Mouse (Mus musculus): Measurements from ENCODE around the gene Tdrd6.

Tdrd6 gene

DNA sequence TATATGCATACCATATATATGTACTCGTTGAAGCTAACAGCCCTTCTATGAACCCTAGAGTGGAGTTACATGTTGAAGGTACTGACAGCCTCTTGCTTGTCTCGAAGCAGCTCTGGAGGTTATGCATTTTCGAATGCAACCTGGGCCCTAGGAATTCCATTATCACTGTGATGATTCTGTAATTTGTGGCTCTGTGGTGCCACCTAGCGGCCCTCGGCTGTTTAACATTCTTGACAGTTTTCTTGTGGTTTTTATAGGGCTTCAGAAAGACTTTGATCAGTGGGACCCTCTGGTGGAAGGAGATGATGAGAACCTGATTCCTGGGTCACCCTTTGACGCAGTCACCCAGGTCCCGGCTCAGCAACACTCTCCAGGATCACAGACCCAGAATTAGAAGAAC, 18.5 kb downstream of the Tdrd6 start:
- peak; percentile 62 for DNase-seq

DNA sequence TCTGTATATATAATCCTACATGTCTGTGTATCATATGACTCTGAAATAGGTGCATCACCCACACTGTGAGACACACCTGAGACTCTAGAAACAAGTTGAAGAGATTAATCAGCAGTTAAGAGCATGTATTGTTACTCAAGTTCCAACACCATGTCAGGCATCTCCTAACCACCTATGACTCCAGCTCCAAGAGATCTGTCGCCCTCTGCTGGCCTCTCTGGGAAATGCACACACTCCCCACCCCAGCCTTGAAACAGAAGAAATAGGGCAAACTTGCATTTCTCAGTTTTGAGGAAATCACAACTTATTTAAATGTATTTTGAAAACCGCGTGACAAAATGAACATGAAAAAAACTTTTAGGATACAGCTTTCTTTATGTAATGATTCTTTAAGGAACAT, 23.4 kb downstream of the Tdrd6 start:
- peak; percentile 83 for DNase-seq

GRCm38 (mm10) chr17:43598706-43599105, 31.4 kb downstream of the Tdrd6 start:
- no peak for DNase-seq

GRCm38 (mm10) chr17:43597742-43598141, 32.4 kb downstream of the Tdrd6 start:
- no peak for DNase-seq

DNA sequence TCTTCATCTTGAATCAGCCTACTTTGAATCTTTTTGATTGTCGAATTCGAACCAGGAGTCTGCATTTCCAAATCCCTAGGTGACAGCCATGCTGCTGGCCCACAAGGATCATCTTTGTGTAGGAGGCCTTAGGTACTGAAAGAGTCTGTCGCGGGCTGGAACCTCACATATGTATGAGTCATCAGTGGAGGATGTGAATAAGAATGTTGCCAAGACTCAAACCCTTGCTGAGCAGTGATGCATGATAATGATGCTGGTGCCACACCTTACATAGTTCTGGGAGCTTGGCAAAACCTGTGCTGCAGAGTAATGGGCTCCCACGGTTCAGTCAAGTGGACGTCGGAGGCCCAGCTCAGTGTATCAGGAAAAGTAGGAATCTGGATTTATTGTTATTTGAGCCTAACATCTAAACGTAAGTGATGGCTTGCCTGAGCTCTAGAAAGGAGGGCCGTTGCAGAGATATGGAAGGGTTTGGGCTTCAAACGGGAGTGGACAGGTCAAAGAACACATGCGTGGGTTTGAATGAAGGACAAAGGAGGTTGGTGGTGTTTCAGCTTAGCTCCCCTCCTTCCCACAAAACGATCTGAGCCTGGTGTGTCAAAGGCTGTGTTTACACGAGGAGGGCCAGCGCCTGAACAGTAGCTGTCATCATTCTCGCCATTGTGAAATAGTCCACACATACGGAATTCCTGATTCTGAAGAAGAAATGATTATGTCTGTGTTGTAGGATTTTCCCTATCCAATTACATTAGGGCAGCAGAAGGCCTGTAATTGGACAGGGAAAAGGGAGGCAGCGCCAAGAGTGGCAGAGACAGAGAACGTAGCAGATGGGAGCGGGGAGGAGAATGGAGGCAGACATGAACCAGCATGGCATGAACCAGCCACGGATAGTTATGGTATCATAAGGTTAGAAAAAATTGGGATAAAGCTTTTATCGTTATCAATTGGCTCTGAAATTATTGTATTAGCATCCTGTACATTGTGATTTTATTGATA, 37.5 kb downstream of the Tdrd6 start:
- no peak for DNase-seq

- DNase-seq = no peak
Measured at GRCm38 (mm10) chr17:43590531-43590930, 39.6 kb downstream of the Tdrd6 start.

GRCm38 (mm10) chr17:43589750-43590149, 40.3 kb downstream of the Tdrd6 start:
- no peak for DNase-seq

DNA sequence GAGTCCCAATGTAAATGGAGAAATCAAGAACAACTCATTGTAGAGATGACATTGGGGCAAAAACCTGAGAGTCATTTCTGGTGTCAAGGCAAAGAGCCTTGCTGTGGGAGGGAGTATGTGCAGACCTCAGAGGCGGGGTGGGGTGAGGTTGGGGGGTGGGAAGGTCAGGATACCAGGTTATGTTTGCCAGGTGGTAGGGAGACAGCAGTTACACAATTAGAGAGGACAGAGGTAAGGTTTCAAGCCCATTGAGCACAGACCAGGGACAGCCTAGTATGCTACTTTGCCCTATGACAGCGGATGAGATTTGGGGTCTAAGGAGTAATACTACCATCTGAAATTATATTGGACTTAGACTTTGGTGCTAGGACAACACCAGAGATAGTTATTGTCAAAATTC, 42.8 kb downstream of the Tdrd6 start:
- DNase-seq = no peak

GRCm38 (mm10) chr17:43584771-43585170, 45.3 kb downstream of the Tdrd6 start:
- DNase-seq = no peak

- DNase-seq = no peak
Measured at GRCm38 (mm10) chr17:43581012-43581467, 49.1 kb downstream of the Tdrd6 start.

GRCm38 (mm10) chr17:43580456-43580855, 49.6 kb downstream of the Tdrd6 start:
- no peak for DNase-seq

DNA sequence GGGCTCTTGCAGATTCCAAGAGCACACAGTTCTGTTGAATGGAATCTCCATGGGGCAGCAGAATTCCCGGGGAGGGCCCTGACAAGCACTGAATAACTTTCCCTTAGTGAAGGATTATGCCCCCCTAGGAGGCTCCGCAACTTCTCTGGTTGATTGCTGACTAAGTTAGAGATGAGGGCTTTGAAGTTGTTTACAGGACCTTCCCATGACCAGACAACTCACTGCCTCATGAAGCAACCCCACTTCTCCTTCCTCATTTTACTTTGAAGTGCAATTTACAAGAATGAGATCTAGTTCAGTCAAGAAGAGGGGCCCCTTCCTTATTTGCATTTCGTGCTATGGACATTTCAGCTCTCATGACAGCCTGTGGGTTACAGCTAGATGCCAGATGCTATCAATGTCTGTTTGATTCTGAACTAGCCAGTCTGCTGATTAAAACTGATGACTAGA, 56.5 kb downstream of the Tdrd6 start:
- no peak for DNase-seq

GRCm38 (mm10) chr17:43569287-43569686, 60.8 kb downstream of the Tdrd6 start:
- DNase-seq = no peak

DNA sequence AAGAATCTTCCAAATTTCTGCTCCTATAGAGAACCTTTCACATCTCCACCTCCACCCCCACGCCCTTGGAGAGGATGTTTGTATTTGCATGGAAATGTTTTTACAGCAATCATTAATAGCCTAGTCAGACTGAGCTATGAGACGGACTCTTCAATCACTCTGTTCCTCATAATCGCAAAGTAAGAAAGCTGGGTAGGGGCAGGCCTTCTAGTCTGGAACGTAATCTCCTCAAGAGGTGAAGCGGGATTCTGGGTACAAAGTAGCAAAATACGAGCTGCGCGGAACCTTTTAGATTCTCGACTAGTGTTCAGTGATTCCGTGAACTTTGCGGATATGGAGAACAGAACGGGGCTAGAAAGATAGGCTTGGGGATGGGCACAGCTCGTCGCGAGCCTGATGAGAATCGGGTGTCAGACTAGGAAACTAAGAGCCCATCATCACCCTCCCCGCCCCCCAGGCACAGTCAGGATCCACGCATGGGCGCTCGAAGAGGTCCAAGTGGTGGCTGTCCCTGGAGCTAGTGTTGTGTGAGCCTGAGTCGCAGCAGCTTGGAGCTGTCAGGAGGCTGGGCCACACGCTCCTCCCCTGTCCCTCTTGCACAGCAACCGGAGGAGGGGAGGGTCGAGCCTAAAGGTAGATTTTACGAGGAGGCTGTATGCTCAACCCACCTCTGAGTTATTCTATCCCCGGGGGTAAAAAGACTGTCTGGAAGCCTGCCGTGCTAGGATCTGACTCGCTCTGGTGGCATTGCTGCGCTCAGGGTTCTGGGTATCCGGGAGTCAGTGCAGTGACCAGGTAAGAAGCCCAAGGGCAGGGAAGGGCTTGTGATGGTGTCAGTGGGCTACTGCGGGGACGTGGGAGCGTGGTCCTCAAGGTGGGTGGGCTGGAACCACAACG, 61.9 kb downstream of the Tdrd6 start, which contains the start of gene Pla2g7:
Pla2g7 (plus strand) TSS at position 107 of the 897 bp plus-strand sequence.
- peak; percentile 9 for DNase-seq

GRCm38 (mm10) chr17:43567593-43567991, 62.5 kb downstream of the Tdrd6 start:
- DNase-seq = no peak
